29 mouse cellular contexts compared by ENCODE assay signal in genomic region chrX:75928903-75929302, GRCm38 (mm10). TPM values are rescaled to one million over a fixed set of nuclear protein-coding genes. Genes with fewer than 3 reads are reported as not detected.
DNase-seq lines count a peak whose midpoint lies in the region; ATAC-seq and TF ChIP-seq lines count a peak whose summit lies in the region.
"Had no signal": no experiment of that assay in that cellular context is flagged by ENCODE, and none has a peak within 500 bp of the region (broad histone marks: within the 10 kb centered on the region; RNA-seq: fewer than 3 reads in every experiment).

No protein-coding gene starts in this region.

- H3K4me3 ChIP-seq in lung, embryonic 14.5 days (ENCODE audit: low read depth, low read length), result no peak overlapping the region
- no peak overlapping the region for H3K4me3 ChIP-seq in midbrain, embryonic 16.5 days (ENCODE audit: low read depth, low read length)
- H3K4me3 ChIP-seq: forebrain, embryonic 10.5 days; heart, embryonic 10.5 days; hindbrain, embryonic 15.5 days; left cerebral cortex, adult 2 months; limb, embryonic 13.5 days; liver, embryonic 13.5 days; neural tube, embryonic 12.5 days had no signal

- H3K27ac ChIP-seq in lung, embryonic 14.5 days (ENCODE audit: low read depth), result no peak overlapping the region
- no peak overlapping the region for H3K27ac ChIP-seq in midbrain, embryonic 16.5 days (ENCODE audit: low read length)
- H3K27ac ChIP-seq: forebrain, embryonic 10.5 days; heart, embryonic 10.5 days; hindbrain, embryonic 15.5 days; left cerebral cortex, adult 2 months; limb, embryonic 13.5 days; liver, embryonic 13.5 days; neural tube, embryonic 12.5 days had no signal

- DNase-seq in lung, embryonic 14.5 days, result peak; percentile 1
- DNase-seq in lung, postnatal 14 days, result no peak
- peak; percentile 2 to 7 for DNase-seq in left cerebral cortex, postnatal 14 days (ENCODE audit: low spot score in 2 of 2)
- peak; percentile 13 for DNase-seq in right cerebral cortex, postnatal 25 days
- DNase-seq in kidney, postnatal 14 days, result no peak
- no peak for DNase-seq in cerebellum, adult 18-20 months
- DNase-seq: adrenal gland, adult 8-10 months; B cell, adult 2 months; cerebellum, adult 9-11 months; heart, postnatal 4 days; kidney, adult 9 months; kidney, postnatal 25 days; liver, embryonic 13.5 days; lung, adult 2 months; lung, postnatal 36 days; midbrain, embryonic 14.5 days; spleen, adult 18-20 months; thymus, postnatal 14 days had no signal

- intact Hi-C loops in left cerebral cortex, postnatal 14 days (cut with DNase I), result no loop called here

- ATAC-seq in lung, embryonic 14.5 days (ENCODE audit: insufficient read depth), result no peak
- no peak for ATAC-seq in midbrain, embryonic 16.5 days
- ATAC-seq: Patski had no signal

- H3K36me3 ChIP-seq in lung, embryonic 14.5 days (ENCODE audit: insufficient read depth), result no peaks in the 10 kb centered on the region
- no peaks in the 10 kb centered on the region for H3K36me3 ChIP-seq in midbrain, embryonic 16.5 days (ENCODE audit: control insufficient read depth, insufficient read depth, low read length)
- H3K36me3 ChIP-seq: forebrain, embryonic 10.5 days; G1E; heart, embryonic 10.5 days; hindbrain, embryonic 15.5 days; limb, embryonic 13.5 days; liver, embryonic 13.5 days; neural tube, embryonic 12.5 days had no signal

- TF ChIP-seq CTCF in lung, embryonic 14.5 days (IDR thresholded peaks at IDR 0.05; ENCODE audit: low read depth), result no peak

- H3K4me2 ChIP-seq in lung, embryonic 14.5 days, result no peak overlapping the region
- no peak overlapping the region for H3K4me2 ChIP-seq in midbrain, embryonic 16.5 days (ENCODE audit: low read length)
- H3K4me2 ChIP-seq: hindbrain, embryonic 15.5 days; limb, embryonic 13.5 days; liver, embryonic 13.5 days; neural tube, embryonic 12.5 days had no signal

- H3K27me3 ChIP-seq in lung, embryonic 14.5 days (ENCODE audit: insufficient read depth, low read length), result no peaks in the 10 kb centered on the region
- no peaks in the 10 kb centered on the region for H3K27me3 ChIP-seq in midbrain, embryonic 16.5 days (ENCODE audit: control insufficient read depth, insufficient read depth, low read depth, low read length)
- H3K27me3 ChIP-seq: CH12.LX; hindbrain, embryonic 15.5 days; limb, embryonic 13.5 days; liver, embryonic 13.5 days; neural tube, embryonic 12.5 days had no signal

- no peak overlapping the region for H3K9ac ChIP-seq in lung, embryonic 14.5 days
- no peak overlapping the region for H3K9ac ChIP-seq in midbrain, embryonic 16.5 days (ENCODE audit: low read depth, low read length)
- H3K9ac ChIP-seq: hindbrain, embryonic 15.5 days; limb, embryonic 13.5 days; liver, embryonic 13.5 days; neural tube, embryonic 12.5 days had no signal

- no peaks in the 10 kb centered on the region for H3K9me3 ChIP-seq in lung, embryonic 14.5 days (ENCODE audit: low read depth, low read length)
- no peaks in the 10 kb centered on the region for H3K9me3 ChIP-seq in midbrain, embryonic 16.5 days (replicated peaks; ENCODE audit: control insufficient read depth, low read length, poor library complexity, severe bottlenecking)
- H3K9me3 ChIP-seq: forebrain, embryonic 10.5 days; G1E; heart, embryonic 10.5 days; hindbrain, embryonic 15.5 days; limb, embryonic 13.5 days; liver, embryonic 13.5 days; neural tube, embryonic 12.5 days had no signal

- no peaks in the 10 kb centered on the region for H3K4me1 ChIP-seq in lung, embryonic 14.5 days (ENCODE audit: insufficient read depth)
- no peaks in the 10 kb centered on the region for H3K4me1 ChIP-seq in midbrain, embryonic 16.5 days (ENCODE audit: control insufficient read depth, insufficient read depth, low read length)
- H3K4me1 ChIP-seq: forebrain, embryonic 10.5 days; heart, embryonic 10.5 days; hindbrain, embryonic 15.5 days; limb, embryonic 13.5 days; liver, embryonic 13.5 days; neural tube, embryonic 12.5 days had no signal

- WGBS in lung, embryonic 14.5 days, result 67% methylated on average over 3 of the region's 3 CpGs
- WGBS in midbrain, embryonic 16.5 days, result 83% methylated on average over 3 of the region's 3 CpGs

RNA-seq across cellular contexts. Expression of gene Pls3, which starts 53.9 kb away (rescaled TPM):
- 155 and 165 TPM in 2 replicates for polyA plus RNA-seq in lung, embryonic 14.5 days (2014; fragmentation: Nextera tagmentation; extraction: Ambion mirVana)
- 100 to 1,000 TPM in 1 of 2 experiments, 10 to 100 TPM in 1; 99.5 to 103 TPM for total RNA-seq in left cerebral cortex, postnatal 14 days (2021)
- polyA plus RNA-seq in midbrain, embryonic 16.5 days (2015; fragmentation: Nextera tagmentation; extraction: Ambion mirVana), result 31.1 and 31.4 TPM in 2 replicates
- total RNA-seq: CH12.LX; G1E; megakaryocyte-erythroid progenitor cell, adult 5-6 weeks had no signal
- polyA plus RNA-seq: G1E had no signal

Comparison
In these comparisons a context has a peak if more than half of its experiments do, and no peak if none do; other contexts are left out.
1. DNase-seq: peak in lung, embryonic 14.5 days (single experiment), left cerebral cortex, postnatal 14 days (2 of 2) and right cerebral cortex, postnatal 25 days (single experiment); none in lung, postnatal 14 days (single experiment), kidney, postnatal 14 days (single experiment) and cerebellum, adult 18-20 months (0 of 2).